Mouse (Mus musculus) erythroblast, adult 5-6 weeks (primary cell): ENCODE measurements around the gene Ldb1. TPM values are rescaled to one million over a fixed set of nuclear protein-coding genes. Genes with fewer than 3 reads are reported as not detected.
A peak's percentile ranks its signal among the peaks of the same experiment; 100 is the strongest.

Experiments used
- ATAC-seq: replicated peaks from 2 replicates; pipeline ENCODE4 v1.8.0; 2016; ENCODE audit warnings: moderate number of reproducible peaks, mild to moderate bottlenecking, moderate TSS enrichment, inconsistent platforms; ENCODE audit not compliant: poor library complexity, low FRiP score, severe bottlenecking
- total RNA-seq, 2 experiments: library from RNA; stranded (forward) in 1 of 2; stranded (reverse) in 1 of 2; fragments of 150-400 nt in 1 of 2; fragments of 200-764, 138-1000 nt in 1 of 2; gene quantifications; 2 replicates each; pipeline versions ENCODE4 v1.2.3 to v1.2.4; 2015 to 2017; ENCODE audit warnings: low replicate concordance in 2 of 2

The Ldb1 gene
- 13.2 and 16.3 TPM in 2 replicates for total RNA-seq (2015; ENCODE audit: low replicate concordance)
- total RNA-seq (2017; ENCODE audit: low replicate concordance) = 21.6 and 37.9 TPM in 2 replicates

DNA sequence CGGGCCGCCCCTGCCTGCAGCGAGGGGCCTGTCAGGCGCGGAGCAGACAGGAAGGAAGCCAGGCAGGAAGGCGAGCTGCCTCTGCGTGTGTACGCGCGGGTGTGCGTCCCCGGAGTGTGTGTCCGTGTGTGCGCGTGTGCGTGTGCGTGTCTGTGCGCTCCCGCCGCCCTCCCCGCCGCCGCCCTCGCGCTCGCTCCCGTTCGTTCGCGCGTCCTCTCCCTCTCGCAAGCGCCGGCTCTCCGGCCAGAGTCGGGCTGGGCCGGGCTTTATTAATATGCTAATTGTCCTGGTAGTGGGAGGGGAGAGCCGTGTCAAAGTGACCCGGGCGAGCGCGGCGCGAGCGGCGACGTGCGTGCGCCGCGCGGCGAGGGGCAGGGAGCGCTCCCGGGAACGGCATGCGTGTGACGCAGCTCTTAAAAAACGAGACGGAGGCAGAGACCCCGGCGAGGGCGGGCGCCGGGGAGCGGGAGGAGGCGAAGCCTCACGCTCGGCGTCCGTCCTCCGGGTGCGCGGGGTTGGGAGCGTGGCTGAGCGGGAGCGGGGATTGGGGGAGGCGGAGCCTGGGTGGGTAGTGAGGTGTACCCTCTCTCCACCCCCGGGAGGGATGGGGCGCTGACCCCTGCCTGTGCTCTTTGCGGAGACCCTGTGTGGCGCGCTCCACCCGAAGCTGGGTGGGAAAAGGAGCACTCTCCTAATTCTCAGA lies at the start of gene Ldb1:
Gene Ldb1 (minus strand): TSS at position 222 of the 703 bp plus-strand sequence.
- ATAC-seq = 0 out of 2 replicates have a peak, but pooled peaks have one; percentile 24

DNA sequence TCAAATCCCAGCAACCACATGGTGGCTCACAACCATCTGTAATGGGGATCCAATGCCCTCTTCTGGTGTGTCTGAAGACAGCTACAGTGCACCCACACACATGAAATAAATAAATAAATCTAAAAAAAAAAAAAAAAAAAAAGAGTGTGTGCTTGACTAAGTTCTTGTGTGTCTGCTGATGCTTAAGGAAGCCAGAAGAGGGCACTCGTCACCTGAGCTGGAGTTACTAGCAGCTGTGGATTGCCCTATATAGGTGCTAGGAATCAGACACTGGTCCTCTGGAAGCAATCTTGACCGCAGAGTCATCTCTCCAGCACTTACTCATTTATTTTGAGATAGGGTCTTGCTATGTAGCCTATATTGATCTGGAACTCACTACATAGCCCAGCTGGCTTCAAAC lies 49.1 kb upstream of the Ldb1 start:
- no peak for ATAC-seq

DNA sequence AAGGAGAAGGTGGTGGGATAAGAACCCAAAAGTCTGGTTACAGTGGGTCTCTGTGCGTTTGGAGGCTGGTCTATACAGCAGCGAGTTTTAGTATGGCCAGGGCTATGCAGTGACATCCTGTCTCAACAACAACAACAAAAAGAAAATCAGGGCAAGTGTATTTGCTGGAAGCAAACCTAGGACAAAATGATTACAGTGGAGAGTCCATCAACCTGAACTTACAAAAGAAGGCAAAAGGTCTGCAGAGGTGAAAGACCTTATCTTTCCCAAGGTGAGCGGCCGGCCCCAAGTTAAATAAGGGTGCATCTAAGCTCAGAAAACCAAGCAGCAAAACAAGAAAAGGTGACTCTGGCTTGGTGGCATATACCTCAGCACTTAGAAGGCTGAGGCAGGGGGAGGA lies 46.6 kb upstream of the Ldb1 start:
- no peak for ATAC-seq

- no peak for ATAC-seq
Measured at GRCm38 (mm10) chr19:46087871-46088270, 42.9 kb upstream of the Ldb1 start.

GRCm38 (mm10) chr19:46086337-46086736 lies 41.3 kb upstream of the Ldb1 start:
- ATAC-seq = peak; percentile 74

DNA sequence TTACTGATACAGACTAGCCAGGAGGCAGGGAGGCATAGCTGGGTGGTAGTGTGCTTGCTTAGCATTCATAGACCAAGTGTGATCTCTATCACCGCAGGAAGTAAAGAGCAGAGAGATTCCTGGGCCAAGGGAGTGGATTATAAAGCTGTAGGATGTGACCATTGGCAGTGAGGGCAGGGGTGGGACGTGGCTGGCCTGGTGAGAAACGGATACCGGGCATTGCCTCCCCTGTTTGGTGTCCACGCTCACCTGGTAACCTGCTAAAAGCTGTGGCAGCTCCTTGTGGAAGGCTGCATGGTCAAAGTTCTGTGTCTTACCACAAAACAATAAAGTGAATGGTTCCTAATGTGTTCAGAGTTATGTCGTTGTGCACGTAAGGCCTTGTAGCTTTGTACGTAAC lies 40.2 kb upstream of the Ldb1 start:
- ATAC-seq = no peak

GRCm38 (mm10) chr19:46078535-46078934 lies 33.5 kb upstream of the Ldb1 start:
- ATAC-seq = no peak

DNA sequence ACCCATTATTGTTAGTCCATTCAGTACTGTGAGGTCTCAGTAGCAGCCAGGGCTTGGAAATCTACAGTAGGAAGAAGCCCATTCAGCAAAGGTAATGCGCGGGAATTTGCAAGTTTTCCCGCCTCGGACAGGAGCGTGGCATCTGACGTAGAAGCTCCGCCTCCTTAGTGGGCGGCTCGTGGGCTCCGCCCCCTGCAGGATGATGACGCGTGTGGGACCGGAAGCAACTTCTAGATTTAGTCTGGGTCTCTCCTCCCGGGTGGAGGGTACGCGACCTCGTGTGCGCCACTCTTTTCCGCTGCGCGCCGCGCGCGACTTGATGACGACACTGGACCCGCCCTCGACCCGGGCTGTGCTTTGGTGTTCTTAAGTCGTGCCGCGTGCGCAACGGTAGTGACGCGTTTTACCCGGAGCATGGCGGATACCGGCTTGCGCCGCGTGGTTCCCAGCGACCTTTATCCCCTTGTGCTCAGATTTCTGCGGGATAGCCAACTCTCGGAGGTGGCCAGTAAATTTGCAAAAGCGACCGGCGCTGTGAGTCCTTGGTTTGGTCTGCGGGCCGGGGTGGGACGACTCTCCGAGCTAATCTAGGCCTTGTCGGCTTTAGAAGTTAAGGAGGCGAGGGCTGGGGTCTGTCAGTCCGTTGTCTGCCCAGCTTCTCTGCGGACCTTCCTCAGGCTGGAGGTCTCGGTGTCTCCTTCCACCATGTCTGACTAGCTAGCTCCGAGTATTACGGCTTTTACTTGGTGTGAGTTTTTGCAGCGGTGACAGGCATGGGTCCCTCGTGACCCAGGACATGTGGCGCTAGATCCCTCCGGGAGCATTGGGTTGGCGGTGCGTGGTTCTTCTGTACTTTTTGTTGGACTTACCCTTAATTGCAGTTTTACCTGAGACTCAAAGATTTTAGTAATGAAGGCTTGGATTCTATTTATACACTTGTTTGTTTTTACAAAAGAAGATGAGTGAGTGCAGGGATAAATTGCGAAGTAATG lies 30.9 kb upstream of the Ldb1 start, which contains the start of gene Nolc1:
Gene Nolc1 (plus strand): TSS at position 248 of the 992 bp plus-strand sequence.
- peak; percentile 93 for ATAC-seq

DNA sequence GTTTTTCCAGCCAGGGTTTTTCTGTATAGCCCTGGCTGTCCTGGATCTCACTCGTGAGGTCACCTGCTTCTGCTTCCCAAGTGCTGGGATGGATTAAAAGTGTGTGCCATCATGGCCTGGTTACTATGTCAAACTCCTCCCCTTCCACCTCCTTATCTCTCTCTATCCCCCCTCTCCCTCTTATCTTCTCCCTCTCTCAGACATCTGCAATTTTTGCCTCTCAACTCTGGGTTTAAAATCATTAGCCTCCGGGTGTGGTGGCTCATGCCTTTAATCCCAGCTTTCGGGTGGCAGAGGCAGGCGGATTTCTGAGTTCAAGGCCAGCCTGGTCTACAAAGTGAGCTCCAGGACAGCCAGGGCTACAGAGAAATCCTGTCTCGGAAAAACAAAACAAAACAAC lies 29.3 kb upstream of the Ldb1 start:
- ATAC-seq = 0 out of 2 replicates have a peak, but pooled peaks have one; percentile 29

DNA sequence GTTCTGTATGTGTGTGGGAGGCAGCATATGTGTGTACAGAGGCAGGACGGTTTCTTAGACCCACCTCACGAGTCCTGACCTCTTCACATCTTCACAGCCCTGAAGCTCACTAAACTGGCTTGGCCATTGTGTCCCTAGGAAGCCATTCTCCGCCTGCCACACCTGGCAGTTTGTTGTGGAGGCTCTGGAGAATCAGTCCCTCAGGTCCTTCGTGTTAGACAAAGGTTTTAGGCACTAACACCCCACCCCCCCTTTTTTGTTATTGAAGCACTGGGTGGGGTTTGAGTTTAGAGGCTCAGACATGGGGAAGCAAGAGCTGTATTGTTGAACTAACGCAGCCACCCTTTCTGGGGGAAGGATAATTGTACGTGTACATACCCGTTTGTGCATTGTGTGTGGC lies 28.3 kb upstream of the Ldb1 start:
- no peak for ATAC-seq

DNA sequence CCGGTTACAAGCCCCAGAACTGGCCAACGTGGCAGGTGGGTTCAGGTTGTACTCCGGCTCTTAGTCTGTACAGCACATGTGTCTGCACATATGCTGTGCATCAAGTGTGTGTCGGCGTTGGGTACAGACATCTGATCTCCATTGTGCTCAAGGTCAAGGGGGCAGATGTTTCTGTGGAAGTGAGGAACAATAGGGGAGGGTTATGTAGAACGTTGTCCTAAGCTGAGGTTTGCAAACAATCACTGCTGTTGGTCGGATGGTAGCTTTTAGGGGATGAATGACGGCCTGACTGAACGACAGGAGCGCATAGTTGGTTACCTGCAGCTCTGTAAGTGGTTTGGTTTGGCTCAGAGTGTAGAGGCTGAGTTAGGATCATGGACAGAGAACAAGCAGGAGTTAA lies 23.0 kb upstream of the Ldb1 start:
- ATAC-seq = no peak

GRCm38 (mm10) chr19:46060845-46061244 lies 15.8 kb upstream of the Ldb1 start:
- ATAC-seq = peak; percentile 48

DNA sequence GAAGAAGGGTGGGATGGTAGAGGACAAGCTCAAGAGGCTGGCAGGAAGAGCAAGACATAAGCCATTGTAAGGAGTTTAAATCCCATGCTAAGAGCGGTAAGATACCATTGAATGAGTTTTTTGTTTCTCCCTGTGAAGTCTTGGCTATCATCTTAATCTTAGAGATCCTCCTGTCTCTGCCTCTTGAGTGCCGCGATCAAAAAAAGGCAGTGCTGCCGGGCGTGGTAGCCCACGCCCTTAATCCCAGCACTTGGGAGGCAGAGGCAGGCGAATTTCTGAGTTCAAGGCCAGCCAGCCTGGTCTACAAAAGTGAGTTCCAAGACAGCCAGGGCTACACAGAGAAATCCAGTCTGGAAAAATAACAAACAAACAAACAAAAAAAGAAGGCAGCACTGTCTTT lies 13.5 kb upstream of the Ldb1 start:
- no peak for ATAC-seq

- ATAC-seq = peak; percentile 46
Measured at GRCm38 (mm10) chr19:46056947-46057607, 12.1 kb upstream of the Ldb1 start.

DNA sequence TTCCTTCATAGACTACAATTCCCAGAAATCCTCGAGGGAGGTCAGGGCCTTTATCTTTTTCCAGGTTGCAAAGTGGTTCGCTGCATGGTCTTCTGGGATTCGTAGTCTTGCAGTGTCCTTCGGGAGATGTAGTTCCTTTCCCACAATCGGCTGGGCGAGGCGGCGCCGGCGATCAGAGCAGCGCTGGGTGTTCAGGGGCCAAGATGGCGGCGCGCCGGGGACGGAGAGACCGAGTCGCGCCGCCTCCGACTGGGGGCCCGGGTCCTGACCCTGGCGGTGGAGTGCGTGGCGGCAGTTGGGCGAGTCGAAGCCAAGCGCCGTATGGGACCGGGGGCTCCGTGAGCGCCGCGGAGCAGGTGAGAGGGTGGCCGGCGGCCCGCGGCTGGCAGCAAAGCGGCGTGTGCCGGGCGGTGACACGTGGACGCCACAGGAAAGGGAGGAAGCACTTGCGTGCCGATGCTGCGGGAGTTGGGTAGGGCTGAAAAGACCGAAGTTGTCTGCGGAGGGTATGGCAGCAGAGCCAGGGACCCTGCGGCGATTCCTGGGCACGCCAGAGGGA lies 11.5 kb upstream of the Ldb1 start:
- peak; percentile 96 for ATAC-seq

- peak; percentile 84 for ATAC-seq
Measured at GRCm38 (mm10) chr19:46055752-46056387, 10.9 kb upstream of the Ldb1 start.

- ATAC-seq = no peak
Measured at GRCm38 (mm10) chr19:46050462-46050861, 5.4 kb upstream of the Ldb1 start.

DNA sequence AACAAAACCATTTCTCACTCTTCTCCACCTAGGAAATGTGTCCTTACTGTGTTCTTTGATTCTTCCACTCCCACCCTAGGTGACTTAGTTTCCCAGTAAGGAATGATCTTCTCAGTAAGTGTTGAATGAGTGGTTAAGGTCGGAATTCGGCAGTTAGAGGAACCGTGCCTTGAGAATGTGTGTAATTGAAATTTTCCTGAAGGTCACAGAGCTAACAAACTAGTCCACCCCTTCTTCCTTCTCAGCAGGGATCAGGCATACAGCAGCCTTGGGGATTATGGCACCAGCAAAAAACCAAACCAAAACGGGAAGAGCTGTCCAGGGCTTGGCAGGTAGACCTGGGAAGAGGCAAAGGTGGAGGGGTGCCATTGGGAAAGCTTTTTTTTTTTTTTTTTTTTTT lies 4.1 kb upstream of the Ldb1 start:
- no peak for ATAC-seq

DNA sequence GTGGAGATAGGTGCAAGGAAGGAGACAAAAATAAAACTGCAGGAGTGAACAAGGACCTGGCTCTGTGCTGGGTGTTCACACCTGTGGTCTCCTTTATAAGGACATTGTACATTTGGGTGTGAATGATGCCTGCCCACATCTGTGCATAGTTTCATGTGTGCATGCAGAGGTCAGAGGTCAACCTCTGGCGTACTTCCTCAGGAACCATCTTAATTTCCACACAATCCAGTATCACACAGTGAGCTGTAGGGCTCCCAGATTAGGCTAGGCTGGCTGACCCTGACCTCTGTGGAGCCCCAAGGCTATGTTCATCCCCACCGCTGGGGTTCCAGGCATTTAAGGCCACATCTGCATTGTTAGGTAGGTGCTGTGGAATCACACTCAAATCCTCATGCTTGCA lies 2.4 kb upstream of the Ldb1 start:
- ATAC-seq = no peak
